Mouse (Mus musculus): ENCODE measurements around the gene Zbtb32. TPM values are rescaled to one million over a fixed set of nuclear protein-coding genes. Genes with fewer than 3 reads are reported as not detected.

The Zbtb32 gene
- polyA plus RNA-seq (2012; ENCODE audit: low replicate concordance): 133 and 177 TPM in 2 replicates

DNA sequence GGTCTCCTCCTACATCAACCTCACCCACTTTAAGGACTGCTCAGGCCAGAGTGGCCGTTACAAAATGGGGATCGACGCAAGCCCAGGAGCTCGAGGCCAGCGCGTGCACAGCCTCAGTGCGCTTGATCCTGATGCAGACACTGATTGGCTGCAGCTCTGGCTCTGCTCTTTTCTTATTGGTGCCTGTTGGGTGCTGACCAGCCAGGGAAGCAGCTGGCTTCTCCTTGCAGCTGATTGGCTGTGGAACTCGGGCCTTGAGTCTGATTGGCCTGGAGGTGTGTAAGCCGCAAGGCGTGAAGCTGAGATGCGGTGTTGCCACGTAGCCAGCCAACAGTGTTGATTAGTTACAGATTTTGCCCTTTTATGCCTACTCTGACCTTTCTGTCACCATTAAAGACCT, at the start of gene Zbtb32:
Gene Zbtb32, minus strand, starts transcription at position 124 of the 400 bp plus-strand sequence.

DNA sequence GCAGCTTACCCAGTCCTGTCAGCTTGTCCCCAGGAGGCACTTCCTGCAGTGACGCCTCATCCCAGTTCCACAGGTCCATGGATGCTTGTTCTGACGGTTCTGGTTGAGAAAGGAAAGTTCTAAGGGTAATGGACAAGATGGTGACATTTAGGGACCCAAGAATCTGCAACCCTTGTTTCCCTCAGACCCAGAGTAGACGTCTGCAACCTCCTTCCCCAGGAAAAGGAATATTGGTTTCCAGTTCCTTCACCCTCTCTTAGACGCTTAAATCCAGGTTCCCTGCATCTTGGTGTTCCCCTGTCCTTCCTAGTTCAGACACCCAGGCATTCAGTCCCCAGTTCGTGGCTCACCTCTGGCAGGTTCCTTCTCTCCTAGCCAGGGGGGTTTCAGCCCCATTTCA, 37.0 kb upstream of the Zbtb32 start, which contains the start of gene Etv2:
Gene Etv2, minus strand, starts transcription at position 101 of the 400 bp plus-strand sequence.

DNA sequence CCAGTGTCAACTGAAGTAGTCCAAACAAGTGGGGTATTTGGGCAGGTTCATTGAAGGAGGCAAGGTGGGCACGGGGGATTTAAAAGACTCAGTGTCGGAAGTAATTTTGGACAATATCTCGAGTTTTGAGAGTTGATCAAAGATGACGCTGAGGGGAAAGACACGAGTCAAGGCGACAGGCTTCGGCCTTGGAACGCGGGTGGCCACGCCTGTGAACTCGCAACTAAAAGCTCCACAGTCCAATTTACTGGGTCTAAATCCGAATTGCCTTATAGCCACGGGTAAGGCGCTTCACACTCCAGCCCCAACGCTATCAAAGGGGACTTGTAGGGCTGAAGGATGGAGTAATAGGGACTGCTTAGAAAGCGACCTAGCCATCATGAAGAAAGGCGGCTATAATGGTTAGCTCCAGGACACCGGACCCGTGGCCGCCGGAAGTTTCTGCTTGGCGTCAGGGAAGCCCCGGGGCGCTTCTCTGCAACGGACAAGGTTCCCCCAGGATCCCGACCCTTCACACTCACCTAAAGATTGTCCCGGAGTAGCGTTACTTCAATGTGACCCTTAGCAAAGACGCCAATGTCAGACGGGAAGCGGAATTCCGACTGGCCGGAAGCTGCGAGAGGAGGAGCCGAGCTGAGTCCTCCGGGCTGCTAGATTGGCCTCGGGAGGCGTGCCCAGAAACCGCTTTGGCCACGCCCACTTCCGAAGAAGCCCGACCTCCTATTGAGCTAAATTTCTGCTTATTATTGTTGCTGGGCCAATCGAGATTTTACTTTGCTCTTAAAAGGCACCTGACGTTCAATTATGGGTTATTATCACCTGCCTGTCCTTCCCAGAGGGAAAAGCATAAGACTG, 27.0 kb upstream of the Zbtb32 start, which contains the start of gene Cox6b1:
Gene Cox6b1, minus strand, starts transcription at position 622 of the 855 bp plus-strand sequence.

DNA sequence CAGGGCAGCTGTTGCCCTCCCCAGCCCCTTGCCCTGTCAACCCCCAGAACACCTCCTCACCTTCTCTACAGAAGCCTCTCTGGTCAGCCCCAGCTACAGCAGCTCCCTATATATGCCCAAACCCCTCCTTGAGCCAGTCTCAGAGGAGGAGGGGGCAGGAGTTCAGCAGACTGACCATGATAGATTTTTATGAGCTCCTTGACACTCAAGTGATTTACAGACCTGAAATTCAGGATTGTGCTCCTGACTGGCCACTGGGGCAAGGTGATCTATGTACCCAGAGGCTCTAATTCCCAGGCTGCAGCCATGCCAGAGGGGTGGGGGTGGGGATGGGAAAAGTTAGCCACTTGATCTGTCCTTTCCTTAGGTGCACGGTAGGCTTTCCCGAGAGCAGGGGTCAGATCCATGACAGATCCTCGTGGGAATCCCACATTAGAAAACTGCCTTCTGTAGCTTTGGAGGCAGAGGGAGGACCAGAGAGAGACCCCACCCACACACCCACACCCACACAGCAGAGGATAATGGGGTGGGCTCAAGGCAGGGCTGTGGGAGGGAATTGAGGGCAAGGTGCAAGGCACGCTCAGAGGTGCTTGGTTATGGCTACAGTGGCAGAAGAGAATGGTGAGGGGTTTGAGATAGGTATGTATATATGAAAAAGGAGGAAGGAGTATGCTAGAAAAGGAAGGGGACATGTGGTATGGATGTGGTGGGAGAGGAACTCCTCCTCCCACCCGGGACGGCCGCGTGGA, 14.1 kb upstream of the Zbtb32 start, which contains the start of gene Upk1a:
Gene Upk1a, minus strand, starts transcription at position 194 of the 749 bp plus-strand sequence.

DNA sequence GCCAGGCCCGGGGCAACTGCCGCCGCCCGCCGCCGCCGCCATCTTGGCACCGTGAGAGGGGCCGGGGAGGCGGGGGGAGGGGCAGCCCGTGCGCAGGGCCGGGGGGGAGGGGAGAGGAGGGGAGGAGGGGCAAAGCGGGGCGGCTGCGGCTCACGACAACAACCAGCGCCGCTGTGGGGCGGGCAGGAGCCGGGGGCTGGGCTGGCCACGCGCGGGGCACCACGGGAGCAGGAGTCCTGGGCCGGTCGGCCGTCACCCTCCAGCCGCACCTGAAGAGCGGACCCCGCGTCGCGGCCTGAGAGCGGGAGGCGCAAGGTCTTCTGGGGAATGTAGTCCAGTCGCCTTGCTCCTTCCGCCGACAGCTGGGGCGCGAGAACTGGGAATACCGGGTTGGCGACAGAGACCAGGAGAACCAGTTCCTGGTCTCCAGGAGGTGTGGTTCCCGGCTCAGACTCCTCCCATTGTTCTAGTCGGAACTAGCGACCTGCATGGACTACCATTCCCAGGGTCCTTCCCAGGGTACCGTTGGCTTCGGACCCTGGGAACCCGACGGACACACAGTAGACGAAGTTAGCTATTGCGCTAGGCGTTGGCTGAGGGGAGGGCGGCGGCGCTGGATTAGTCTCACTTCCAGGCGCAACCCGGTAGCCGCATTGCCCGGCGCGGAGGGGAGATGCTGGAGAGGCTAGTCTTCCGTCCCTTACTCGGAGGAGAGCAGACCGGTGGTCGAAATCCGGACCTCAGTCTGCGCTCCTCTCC, 9.9 kb downstream of the Zbtb32 start, which contains the start of gene Kmt2b:
Gene Kmt2b, minus strand, starts transcription at position 51 of the 759 bp plus-strand sequence.

DNA sequence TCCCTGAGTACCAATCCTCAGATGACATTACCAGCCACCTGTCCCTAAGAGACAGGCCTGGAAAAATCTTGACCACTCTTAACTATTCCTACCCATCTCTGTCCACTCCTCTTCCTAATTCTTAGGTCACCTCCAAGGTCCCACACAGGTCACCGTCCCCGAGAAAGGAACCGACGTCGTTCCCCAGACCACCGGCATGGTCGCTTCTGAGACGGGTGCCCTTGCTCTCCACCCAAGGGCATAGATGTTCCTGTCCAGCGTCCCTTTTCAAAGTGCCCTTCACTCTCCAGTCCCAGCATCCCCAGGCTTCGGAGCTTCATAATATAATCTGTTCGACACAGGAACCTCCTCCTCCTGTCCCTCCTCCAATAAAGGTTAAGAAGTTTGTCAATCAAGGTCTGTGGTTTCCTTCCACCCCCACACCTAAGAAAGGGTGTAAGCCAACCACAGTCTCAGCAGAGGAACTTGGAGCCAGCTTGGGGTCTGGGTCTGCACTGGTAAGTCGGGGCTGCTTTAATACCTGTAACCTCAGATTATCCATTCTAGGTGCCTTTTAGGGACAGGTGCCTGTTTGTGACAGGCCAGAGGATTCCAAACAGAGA, 33.6 kb downstream of the Zbtb32 start, which contains the start of gene Igflr1:
Gene Igflr1, plus strand, starts transcription at position 458 of the 602 bp plus-strand sequence.

DNA sequence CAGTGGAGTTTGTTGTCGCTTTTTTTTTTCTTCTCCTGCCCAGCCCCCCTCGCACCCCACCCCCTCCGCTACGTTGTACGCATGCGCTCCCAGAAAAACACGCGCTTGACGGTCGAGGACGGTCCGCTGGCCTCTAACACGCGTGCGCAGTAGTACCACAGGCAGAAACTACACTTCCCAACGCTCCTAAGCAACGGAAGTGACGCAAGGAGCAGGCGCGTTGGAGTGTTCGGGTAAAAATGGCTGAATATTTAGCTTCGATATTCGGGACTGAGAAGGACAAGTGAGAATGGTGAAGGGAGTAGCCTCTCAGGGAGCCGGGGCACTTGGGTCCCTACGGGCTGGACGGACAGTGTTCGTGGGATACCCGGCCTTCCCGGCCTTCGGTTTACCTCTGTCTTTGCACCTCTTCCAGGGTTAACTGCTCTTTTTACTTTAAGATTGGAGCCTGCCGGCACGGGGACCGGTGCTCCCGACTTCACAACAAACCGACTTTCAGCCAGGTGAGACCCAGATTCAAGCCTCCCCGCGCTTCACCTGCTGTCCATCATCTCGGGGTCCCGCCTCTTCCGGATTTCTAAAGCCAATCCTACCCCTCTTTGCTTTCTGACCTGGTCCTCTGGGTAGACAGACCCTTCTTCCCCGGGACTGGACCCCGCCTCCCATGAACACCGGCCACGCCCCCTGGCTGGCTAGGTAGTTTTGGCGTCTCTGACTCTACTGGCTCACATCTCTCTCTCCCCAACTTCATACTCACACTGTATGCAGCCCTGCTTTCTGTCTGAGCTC, 35.4 kb downstream of the Zbtb32 start, which contains the start of the genes U2af1l4, Gm49396 and Psenen:
Gene U2af1l4, plus strand, starts transcription at position 185 of the 789 bp plus-strand sequence.
Gene Gm49396, plus strand, starts transcription at position 228 of the 789 bp plus-strand sequence.
Gene Psenen, minus strand, starts transcription at position 511 of the 789 bp plus-strand sequence.

DNA sequence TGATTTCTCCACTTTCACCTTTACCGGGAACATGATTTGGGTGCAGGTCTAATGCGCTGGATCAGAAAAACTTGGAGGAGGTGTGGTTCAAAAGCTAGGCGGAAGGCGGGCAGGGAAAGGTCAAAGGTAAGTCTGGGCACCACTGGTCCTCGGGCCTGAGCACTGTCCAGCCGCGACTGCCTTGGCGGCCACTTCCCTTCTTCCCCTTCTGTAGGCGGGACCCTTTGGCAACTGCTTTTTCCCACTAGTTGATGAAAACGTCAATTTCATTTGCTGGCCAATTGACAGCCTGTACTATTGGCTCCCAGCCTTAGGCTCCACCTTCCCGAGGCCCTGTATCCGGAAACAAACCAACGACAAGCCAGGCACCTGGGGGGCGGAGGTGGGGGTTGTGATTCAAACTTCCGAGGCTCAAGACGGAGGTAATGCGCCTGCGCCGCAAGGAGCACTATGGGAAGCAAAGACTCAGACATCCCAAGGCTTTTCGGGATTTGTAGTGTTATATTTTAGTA, 39.2 kb downstream of the Zbtb32 start, which contains the start of gene Lin37:
Gene Lin37, minus strand, starts transcription at position 396 of the 512 bp plus-strand sequence.

DNA sequence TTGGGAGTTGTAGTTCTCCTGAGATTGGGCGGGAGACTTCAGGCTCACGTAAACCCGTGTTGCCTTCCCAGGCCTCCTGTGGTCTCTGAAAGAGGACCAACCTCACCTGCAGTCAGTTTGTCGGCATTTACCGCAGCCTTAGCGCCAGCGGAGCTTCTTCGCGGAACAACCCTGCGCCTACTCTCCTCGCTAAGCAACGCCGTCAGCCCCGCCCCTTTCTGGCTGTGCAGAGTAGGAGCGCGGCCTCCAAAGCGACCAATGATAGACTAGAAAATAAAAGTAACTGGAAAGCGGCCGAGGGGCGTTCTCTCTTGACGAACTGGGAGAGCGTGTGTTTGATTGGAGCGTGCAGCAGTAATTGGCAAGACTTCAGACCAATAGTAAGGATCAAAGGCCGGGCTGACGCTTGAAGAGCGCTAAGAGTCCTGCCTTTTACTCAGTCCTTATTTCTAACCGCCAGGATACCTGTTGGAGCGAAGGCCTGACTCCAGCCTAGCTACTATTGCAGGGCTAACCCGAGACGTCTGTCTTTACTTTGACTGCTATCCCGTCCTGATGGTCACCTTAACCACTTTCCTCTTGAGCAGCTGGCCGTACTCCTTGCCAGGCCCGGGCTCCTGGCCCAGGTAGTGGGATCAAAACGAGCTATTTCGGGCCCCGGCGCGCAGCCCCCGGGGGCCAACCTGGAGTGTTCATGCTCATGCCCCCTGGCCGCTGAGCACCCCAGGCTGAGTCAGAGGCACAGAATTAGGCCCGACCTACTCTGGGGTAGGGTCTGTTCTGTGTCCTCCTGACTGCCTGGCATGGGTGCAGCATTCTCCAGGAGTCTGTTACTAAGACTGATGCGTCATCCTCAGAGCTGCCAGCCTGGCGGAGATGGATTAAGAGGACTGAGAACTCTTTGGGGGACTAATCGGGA, 46.3 kb downstream of the Zbtb32 start, which contains the start of the genes Hspb6 and Proser3:
Gene Hspb6, plus strand, starts transcription at position 77 of the 919 bp plus-strand sequence.
Gene Proser3, minus strand, starts transcription at position 198 of the 919 bp plus-strand sequence.

Other genes starting within 250 kb of the Zbtb32 start
- gene Lrfn3, start 236.1 kb downstream of the Zbtb32 start, polyA plus RNA-seq (2012; ENCODE audit: low replicate concordance): 0.06 and 0.26 TPM in 2 replicates
- 9.6 and 46.1 TPM in 2 replicates for gene Tyrobp, start 185.1 kb downstream of the Zbtb32 start, polyA plus RNA-seq (2012; ENCODE audit: low replicate concordance)
- gene Hcst, start 179.1 kb downstream of the Zbtb32 start, polyA plus RNA-seq (2012; ENCODE audit: low replicate concordance): 10.4 TPM in 1 of 2 replicates, not detected in the other
- 16.8 and 18.4 TPM in 2 replicates for gene Nfkbid, start 177.2 kb downstream of the Zbtb32 start, polyA plus RNA-seq (2012; ENCODE audit: low replicate concordance)
- 1.1 and 1.3 TPM in 2 replicates for gene Aplp1, start 153.4 kb downstream of the Zbtb32 start, polyA plus RNA-seq (2012; ENCODE audit: low replicate concordance)
- gene Kirrel2, start 141.2 kb downstream of the Zbtb32 start, polyA plus RNA-seq (2012; ENCODE audit: low replicate concordance): not detected in 2 replicates
- 0.14 TPM in 1 of 2 replicates, not detected in the other for gene Nphs1, start 140.6 kb downstream of the Zbtb32 start, polyA plus RNA-seq (2012; ENCODE audit: low replicate concordance)
- 0.13 TPM in 1 of 2 replicates, not detected in the other for gene Prodh2, start 105.3 kb downstream of the Zbtb32 start, polyA plus RNA-seq (2012; ENCODE audit: low replicate concordance)
- gene Arhgap33, start 63.8 kb downstream of the Zbtb32 start, polyA plus RNA-seq (2012; ENCODE audit: low replicate concordance): 121 and 163 TPM in 2 replicates
- gene Hspb6, start 46.7 kb downstream of the Zbtb32 start, polyA plus RNA-seq (2012; ENCODE audit: low replicate concordance): 22.9 and 50.6 TPM in 2 replicates
- gene Proser3, start 46.6 kb downstream of the Zbtb32 start, polyA plus RNA-seq (2012; ENCODE audit: low replicate concordance): 29.4 and 49.1 TPM in 2 replicates
- gene Lin37, start 39.1 kb downstream of the Zbtb32 start, polyA plus RNA-seq (2012; ENCODE audit: low replicate concordance): 59.6 and 64.2 TPM in 2 replicates
- 12.7 and 61.9 TPM in 2 replicates for gene U2af1l4, start 35.6 kb downstream of the Zbtb32 start, polyA plus RNA-seq (2012; ENCODE audit: low replicate concordance)
- 1.2 and 1.6 TPM in 2 replicates for gene Gm49396, start 35.6 kb downstream of the Zbtb32 start, polyA plus RNA-seq (2012; ENCODE audit: low replicate concordance)
- gene Psenen, start 35.3 kb downstream of the Zbtb32 start, polyA plus RNA-seq (2012; ENCODE audit: low replicate concordance): 17.5 and 44.6 TPM in 2 replicates
- 8.1 and 20.3 TPM in 2 replicates for gene Igflr1, start 33.5 kb downstream of the Zbtb32 start, polyA plus RNA-seq (2012; ENCODE audit: low replicate concordance)
- 143 and 153 TPM in 2 replicates for gene Kmt2b, start 10.2 kb downstream of the Zbtb32 start, polyA plus RNA-seq (2012; ENCODE audit: low replicate concordance)
- 1.3 TPM in 1 of 2 replicates, not detected in the other for gene Upk1a, start 13.9 kb upstream of the Zbtb32 start, polyA plus RNA-seq (2012; ENCODE audit: low replicate concordance)
- gene Cox6b1, start 27.2 kb upstream of the Zbtb32 start, polyA plus RNA-seq (2012; ENCODE audit: low replicate concordance): 47.1 and 83.9 TPM in 2 replicates
- 0.35 TPM in 1 of 2 replicates, not detected in the other for gene Etv2, start 36.9 kb upstream of the Zbtb32 start, polyA plus RNA-seq (2012; ENCODE audit: low replicate concordance)
- 329 and 344 TPM in 2 replicates for gene Rbm42, start 51.4 kb upstream of the Zbtb32 start, polyA plus RNA-seq (2012; ENCODE audit: low replicate concordance)
- gene Haus5, start 66.1 kb upstream of the Zbtb32 start, polyA plus RNA-seq (2012; ENCODE audit: low replicate concordance): 7.2 and 44.1 TPM in 2 replicates
- not detected in 2 replicates for gene Pmis2, start 72.7 kb upstream of the Zbtb32 start, polyA plus RNA-seq (2012; ENCODE audit: low replicate concordance)
- not detected in 2 replicates for gene 2200002J24Rik, start 100.0 kb upstream of the Zbtb32 start, polyA plus RNA-seq (2012; ENCODE audit: low replicate concordance)
- gene Atp4a, start 113.3 kb upstream of the Zbtb32 start, polyA plus RNA-seq (2012; ENCODE audit: low replicate concordance): 0.20 TPM in 1 of 2 replicates, not detected in the other
- 134 and 143 TPM in 2 replicates for gene Tmem147, start 130.6 kb upstream of the Zbtb32 start, polyA plus RNA-seq (2012; ENCODE audit: low replicate concordance)
- gene Gapdhs, start 144.8 kb upstream of the Zbtb32 start, polyA plus RNA-seq (2012; ENCODE audit: low replicate concordance): not detected in 2 replicates
- gene Sbsn, start 152.6 kb upstream of the Zbtb32 start, polyA plus RNA-seq (2012; ENCODE audit: low replicate concordance): 0.48 TPM in 1 of 2 replicates, not detected in the other
- gene Dmkn, start 164.8 kb upstream of the Zbtb32 start, polyA plus RNA-seq (2012; ENCODE audit: low replicate concordance): not detected in 2 replicates
- gene Krtdap, start 189.0 kb upstream of the Zbtb32 start, polyA plus RNA-seq (2012; ENCODE audit: low replicate concordance): not detected in 2 replicates
- 0.46 and 5.5 TPM in 2 replicates for gene Ffar2, start 224.9 kb upstream of the Zbtb32 start, polyA plus RNA-seq (2012; ENCODE audit: low replicate concordance)